Mouse (Mus musculus): Measurements from ENCODE around the gene Slc39a2. TPM values are rescaled to one million over a fixed set of nuclear protein-coding genes. Genes with fewer than 3 reads are reported as not detected.
"Not testable (repeated sequence)": the region's sequence is repeated elsewhere in the genome, so short reads cannot be mapped to it uniquely, and the experiment has no call there.

The Slc39a2 gene
- 1 to 10 TPM in 1 of 4 experiments, under 1 TPM in 3; 0.20 to 1.2 (median 0.66) TPM for total RNA-seq (2022)

GRCm38 (mm10) chr14:51892191-51892939 is at the start of gene Slc39a2:
Gene Slc39a2, plus strand, starts transcription at chr14:51892889.
- DNase-seq, result no peak

DNA sequence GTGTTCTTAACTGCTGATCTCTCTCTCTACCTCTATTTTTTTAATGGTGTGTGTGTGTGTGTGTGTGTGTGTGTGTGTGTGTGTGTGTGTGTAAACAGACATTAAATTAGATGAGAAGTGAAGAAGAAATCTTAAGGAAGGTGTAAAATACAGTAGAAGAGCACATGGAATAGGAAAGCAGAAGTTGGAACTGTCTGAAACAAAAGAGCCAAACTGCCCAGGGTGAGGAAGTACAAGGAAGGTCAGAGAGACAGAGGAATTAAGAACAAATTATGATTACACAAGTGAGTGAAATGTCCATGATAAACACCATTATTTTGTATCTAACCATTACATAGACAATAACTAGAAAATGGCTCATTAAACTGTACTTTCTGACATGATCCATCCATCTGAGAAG is 48.8 kb upstream of the Slc39a2 start:
- no peak for DNase-seq

DNA sequence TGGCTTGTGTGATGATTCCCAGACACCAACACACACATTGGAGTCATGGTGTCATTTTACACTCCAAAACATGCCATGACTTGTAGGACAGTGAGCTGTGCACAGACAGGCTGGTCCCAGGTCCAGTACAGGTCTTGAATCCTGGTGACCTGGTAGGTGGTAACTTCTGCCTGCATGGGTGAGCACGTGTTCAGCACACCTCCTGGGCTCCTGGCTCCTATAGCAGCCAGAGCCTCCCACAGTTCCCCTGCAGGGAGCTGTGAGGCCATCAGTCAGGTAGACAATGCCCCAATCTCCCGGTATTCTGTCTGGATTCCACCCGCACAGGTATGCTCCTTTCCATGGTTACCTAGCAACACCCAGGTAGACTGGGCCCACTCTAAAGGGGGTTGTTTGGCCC is 46.1 kb upstream of the Slc39a2 start:
- no peak for DNase-seq

GRCm38 (mm10) chr14:51851006-51851405 is 41.7 kb upstream of the Slc39a2 start:
- not testable (repeated sequence) for DNase-seq

GRCm38 (mm10) chr14:51853399-51853798 is 39.3 kb upstream of the Slc39a2 start, which contains the start of gene Ear6:
Gene Ear6, plus strand, starts transcription at chr14:51853699.
- no peak for DNase-seq

DNA sequence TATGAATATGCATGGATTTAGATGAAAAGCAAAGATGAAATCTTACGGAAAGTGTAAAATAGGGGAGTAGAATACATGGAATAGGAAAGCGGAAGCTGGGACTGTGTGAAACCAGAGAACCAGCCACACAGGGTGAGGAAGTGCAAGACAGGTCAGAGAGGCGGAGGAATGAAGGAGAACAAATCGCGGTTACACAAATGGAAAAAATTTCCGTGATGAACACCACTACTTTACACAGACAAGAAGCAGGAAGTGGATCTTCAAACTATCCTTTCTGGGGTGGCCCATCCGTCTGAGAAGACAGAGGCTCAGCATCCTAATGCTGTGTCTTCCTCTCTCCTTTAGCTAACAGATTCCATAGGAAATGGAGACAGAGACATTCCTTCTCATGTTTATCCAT is 37.4 kb upstream of the Slc39a2 start:
- not testable (repeated sequence) for DNase-seq

DNA sequence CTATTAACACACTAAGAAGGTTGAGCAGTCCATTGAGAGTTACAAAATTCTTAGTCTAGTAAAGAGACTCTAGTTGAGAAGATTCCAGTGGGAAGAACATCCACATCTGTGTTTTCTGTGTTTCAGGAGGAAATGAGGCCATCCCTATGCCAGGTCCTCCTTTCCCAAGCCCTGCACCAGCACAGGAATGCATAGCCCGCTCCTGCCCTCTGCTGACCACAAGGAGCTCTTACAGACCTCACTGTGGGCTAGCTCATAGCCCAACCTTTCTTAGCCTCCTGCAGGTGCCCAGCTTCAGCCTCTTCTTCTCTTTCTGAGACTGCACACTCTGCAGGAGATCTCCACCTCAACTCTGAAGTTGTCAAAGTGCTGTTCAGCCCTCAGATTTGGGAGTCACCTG is 29.1 kb upstream of the Slc39a2 start:
- DNase-seq, result not testable (repeated sequence)

DNA sequence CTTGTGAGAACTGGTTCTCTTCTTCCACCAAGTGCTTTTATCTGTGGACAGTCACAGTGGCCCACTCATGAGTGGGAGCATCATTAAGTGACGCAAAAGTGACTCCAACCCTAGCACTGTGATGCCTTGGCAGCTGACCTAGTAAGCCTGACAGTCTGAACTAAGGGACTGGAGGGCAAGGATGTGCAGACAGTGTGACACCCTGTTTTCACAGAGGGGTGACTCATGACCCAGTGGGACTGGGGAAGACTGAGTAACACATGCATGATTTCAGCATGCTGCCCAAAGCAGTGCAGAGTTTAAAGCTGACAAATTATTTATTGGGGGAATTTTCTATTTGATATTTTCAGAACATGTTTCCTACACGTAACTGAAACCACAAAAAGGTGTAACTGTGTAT is 21.9 kb upstream of the Slc39a2 start:
- peak; percentile 56 for DNase-seq

DNA sequence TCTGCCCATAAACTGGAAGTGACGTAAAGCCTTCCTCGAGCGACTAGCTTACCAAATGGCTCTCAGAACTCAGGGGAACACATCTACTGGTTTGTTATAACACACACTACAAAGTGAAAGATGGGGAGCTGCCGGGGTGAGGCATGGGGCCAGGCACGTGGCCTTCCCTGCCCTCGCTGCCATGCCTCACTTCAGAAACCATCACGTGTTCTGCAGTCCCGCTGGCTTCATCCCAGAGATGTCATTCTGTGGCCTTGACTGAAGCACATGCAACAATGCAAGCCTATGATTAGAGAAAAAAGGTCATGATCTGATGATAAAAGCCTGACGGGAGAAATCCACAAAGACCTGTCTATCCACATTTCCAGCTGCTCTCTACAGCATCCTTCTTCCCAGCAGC is 20.9 kb upstream of the Slc39a2 start:
- peak; percentile 82 for DNase-seq

DNA sequence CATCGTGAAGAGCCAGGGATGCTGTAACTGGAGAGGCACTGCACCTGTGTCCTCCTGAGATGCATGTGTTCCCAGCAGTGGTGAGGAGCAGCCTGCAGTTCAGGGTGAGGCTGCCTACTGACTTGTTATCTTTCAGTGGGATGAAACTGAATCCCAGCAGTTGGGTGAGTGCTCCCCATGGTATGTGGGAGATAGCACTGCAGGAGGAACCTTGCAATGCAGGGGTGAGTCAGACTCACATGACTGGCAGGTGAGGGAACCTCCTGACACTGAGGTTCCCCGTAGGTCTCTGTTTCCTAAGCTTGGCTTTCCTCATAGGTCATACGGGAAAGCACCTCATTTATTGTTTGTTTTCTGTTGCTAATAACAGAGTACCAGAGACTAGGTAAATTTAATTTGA is 15.2 kb upstream of the Slc39a2 start:
- no peak for DNase-seq

GRCm38 (mm10) chr14:51883527-51884030 is 9.1 kb upstream of the Slc39a2 start:
- peak; percentile 77 for DNase-seq

DNA sequence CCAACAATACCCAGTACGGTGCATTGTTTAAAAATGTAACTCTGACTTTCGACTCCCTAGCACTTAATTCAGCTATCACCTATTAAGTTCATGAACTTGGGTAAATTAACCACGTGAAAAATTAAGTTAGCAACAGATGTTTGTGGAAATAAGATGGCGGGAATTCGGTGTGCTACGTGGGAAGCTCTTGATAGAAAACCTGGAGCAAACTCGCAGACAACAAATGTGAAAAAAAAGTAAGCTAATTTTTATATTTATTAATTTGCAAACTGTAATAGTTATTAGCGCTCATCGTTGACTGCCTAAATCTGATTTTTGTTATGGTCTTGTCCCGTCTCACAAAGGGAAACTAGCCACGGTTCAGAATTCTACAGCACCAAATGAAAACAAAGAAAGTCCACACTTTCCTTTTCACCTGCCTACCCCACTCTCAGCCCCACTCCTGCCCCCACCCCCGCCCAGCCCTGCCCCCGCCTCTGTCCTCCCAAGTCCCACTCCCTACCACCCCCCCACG is 8.6 kb upstream of the Slc39a2 start:
- DNase-seq, result no peak

- peak; percentile 94 for DNase-seq
Measured at GRCm38 (mm10) chr14:51884598-51885331, 7.9 kb upstream of the Slc39a2 start, which contains the start of gene Mettl17. Gene Mettl17, plus strand, starts transcription at chr14:51884842.

- DNase-seq, result no peak
Measured at GRCm38 (mm10) chr14:51886051-51886450, 6.6 kb upstream of the Slc39a2 start.

GRCm38 (mm10) chr14:51889833-51890232 is 2.9 kb upstream of the Slc39a2 start:
- no peak for DNase-seq

GRCm38 (mm10) chr14:51893094-51893794 is 555 bp downstream of the Slc39a2 start:
- DNase-seq, result no peak

GRCm38 (mm10) chr14:51893809-51894208 is 1.1 kb downstream of the Slc39a2 start:
- DNase-seq, result no peak

DNA sequence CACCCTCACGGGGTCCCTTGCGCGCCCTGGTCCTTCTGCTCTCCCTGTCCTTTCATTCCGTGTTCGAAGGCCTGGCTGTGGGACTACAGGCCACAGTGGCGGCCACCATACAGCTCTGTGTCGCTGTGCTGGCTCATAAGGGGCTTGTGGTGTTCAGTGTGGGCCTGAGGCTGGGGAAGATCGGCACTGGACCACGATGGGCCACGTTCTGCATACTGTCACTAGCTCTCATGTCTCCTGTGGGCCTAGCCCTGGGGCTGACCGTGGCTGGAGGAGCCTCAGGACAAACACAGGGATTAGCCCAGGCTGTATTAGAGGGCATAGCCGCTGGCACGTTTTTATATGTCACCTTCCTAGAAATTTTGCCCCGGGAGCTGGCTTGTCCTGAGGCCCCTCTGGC is 2.4 kb downstream of the Slc39a2 start:
- DNase-seq, result no peak

DNA sequence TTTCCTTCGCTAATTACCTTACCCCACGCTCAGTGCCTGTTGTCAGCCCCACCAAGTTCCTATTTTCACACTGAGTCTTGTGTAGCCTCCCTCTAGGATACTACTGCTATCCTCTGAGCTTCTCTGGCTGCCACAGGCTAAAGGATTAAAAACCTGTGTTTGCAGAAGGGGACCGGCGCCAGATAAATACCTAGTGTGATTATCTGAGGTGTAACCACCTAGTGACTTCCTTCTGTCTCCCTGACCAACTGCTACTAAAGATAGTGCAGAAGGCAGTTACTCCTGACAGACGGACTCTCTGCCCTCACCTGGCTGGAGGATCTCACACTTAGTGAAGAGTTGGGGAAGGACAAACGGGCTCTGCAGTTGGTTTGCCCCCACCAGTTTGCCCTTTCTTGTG is 3.3 kb downstream of the Slc39a2 start:
- DNase-seq, result no peak

DNA sequence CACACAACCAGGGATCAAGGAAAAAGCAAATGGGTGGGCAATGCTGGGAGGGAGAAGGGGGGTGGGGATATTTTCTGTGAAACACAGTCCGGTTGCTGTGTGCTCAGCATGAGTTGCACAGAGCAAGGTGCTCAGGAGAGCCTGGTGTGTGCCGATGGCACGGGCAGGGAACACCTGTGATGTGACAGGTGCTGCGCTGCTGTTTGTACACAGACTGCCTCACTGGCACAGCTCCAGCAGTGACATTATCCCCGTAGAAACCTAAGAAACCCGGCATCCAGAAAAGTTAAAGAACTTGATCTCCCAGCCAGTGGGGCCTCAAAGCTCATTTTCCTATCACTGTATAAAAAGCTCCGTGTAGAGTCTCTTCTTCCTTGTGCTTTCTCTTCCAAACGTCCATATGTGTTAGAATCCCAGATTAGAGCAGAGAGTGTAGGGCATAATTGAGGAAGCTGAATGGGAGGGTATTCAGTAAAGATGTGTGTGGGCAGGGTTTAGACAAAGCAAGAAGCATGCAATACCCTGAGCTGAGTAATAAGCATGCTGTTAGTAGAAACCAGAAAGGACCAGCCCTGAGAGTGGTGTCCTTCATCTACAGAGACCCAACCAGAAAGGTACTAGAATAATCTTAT is 4.0 kb downstream of the Slc39a2 start:
- DNase-seq, result no peak

GRCm38 (mm10) chr14:51899351-51899750 is 6.7 kb downstream of the Slc39a2 start:
- no peak for DNase-seq

Data from adrenal gland, adult 8-10 months (tissue).